Mouse (Mus musculus) cerebellum, postnatal 25 days (tissue): ENCODE measurements around the gene Gja8.

Experiments
- DNase-seq, 2 experiments: peaks; one replicate each; pipeline ENCODE4 v3.0.0; 2021; ENCODE audit warnings: mixed read lengths in 2 of 2

Gja8 gene

DNA sequence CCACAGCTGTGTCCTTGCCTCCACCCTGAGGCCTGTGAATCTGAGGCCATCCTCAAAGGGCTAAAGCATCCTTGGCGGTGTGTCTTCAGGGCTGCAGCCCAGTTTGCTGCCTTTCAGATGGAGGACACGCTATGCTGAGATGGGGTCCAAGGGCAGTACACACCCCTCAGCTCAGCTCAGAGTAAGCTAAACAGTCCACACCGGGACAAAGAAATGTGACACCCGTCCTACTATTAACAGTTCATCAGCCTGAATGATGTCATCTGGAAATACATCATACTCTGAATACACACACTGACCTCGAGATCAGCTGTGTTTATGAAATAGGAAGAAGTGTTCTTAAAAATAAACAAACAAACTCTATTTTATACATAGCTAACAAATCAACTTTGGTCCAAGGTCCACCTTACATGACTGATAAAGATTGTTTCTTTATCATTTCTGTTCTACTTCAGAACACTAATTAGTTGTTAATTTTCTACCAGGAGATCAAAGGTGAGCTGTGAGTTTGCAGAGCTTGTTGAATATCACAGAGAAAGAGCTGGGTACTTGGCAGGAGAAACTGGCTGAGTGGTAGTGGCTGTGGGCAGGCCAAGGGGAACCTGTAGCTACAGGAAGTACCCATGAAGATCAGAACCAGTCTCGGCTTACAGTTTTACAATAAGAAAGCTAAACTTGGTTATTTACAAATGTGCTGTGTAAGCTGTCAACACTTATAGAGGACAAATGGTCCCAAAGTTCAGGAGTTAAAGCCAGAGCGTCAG lies 50.8 kb downstream of the Gja8 start:
- no peak for DNase-seq

DNA sequence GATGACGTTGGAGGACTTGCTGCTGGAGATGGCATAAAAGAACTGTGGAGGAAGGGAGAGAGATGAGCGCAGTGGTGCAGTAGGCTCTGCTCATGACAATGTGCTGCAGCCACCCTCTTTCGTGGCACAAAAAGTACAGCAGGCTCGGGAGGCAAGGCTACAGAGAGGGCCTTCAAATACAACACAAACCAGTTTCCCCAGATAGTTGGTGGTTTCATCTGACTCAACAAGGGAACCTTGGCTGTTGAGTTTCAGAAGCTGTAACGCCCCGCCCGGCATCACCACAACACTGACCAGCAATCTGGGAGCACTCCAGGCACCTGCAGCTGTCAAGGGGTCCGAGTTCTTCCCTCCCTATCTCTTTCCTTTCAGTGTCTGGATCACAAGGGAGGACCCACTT lies 53.3 kb downstream of the Gja8 start:
- no peak for DNase-seq

DNA sequence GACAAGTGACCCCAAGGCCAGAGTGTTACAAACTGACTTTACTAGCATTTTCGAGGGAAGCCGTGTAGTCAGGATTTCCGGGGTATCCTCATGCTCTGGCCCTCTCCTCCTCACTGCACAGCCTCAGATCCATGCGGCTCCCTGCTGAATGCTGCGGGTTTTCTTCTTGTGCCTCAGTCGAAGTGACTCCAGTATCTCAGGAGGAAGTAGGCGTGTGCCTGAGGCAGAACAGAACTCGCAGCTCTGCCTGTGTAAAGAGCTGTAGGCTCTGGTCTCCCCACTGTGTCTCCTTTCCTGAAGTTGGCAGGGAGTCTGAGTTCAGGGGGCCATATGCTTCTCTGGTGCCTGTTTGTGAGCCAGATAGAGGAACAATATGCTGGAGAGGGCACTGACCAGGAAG lies 54.8 kb downstream of the Gja8 start:
- DNase-seq: no peak

DNA sequence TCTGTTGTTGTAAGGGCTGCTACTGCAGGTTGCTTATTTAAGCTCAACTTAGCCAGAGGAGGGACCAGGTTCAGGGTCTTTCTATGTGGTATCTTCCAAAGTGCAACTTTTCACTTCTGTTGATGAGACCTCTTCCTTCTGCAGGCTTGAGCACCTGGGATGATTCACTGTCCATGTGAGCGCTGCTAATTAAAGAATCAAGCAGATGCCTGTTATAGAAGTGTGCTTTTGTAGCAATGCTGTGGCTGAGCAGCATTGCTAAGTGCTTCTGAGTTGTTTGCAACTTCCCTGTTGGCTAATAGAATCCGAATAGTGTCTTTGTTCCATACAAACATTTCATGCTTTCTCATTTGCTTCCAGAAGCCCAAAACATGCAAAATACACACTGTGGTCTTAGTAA lies 55.5 kb downstream of the Gja8 start:
- no peak for DNase-seq

DNA sequence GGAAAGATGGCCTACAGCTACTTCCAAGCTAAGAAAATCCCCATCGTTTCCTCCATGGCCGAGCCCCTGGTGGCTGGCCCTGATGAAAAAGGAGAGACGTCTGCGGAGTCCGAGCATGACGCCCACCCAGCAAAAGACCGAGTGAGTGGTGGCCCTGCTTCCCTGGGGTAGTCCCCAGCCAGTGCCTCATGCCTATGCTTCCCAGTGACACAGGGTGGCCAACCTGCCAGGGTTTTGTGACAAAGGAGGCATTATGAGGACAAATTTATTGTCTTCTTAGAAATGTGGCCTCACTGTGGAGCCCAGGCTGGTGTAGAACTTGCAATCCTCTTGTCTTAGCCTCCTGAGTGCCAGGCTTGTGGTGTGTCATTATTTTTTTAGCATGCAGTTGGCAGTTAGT lies 56.7 kb downstream of the Gja8 start:
- DNase-seq: no peak

DNA sequence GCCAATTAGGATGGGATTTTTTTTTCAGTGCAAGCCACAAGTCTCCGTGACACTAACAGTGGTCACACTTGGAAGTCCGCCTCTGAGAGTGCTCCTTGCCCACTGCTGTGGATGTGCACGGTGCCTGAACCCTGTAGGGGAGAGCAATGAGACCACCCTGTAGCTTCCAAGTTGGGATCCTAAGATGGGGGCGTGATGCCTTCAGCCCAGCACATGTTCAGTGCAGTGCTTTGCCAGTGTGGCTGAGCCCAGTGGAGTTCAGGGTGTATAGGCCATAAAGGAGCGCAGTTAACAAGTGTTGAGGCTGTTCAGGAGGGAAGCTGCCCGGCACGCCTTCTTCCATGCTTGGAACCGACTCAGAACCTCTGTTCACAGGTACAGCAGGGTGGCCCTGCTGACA lies 57.3 kb downstream of the Gja8 start:
- DNase-seq: no peak

DNA sequence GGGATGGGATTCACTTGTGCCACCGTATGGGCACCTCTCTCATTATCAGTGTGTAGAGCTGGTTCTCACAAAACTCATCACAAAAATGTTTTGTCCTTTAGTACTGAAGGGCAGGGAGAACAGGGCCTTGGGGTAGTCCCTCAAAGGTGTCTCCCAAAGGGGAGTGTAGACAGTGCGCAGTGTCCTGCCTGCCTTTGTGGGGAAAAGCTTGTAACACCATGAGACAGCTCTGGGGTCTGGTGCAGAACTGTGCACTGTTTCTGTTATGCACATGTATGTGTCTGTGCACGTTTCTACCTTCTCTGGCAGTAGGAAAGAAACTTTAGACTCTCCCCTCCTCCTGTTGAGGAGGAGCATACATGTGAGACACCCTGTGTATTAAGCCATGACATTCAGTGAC lies 58.0 kb downstream of the Gja8 start:
- DNase-seq: no peak
